Mouse (Mus musculus): ENCODE measurements around the gene Prkag2.

Gene Prkag2

GRCm38 (mm10) chr5:24999351-24999750 lies 101.1 kb downstream of the Prkag2 start:
- no peak for DNase-seq (ENCODE audit: low read depth, low spot score)

- no peak for DNase-seq (ENCODE audit: low read depth, low spot score)
Observed at GRCm38 (mm10) chr5:24995576-24996100, 104.8 kb downstream of the Prkag2 start.

GRCm38 (mm10) chr5:24993190-24993589 lies 107.3 kb downstream of the Prkag2 start:
- DNase-seq (ENCODE audit: low read depth, low spot score), result no peak

GRCm38 (mm10) chr5:24991575-24991974 lies 108.9 kb downstream of the Prkag2 start:
- DNase-seq (ENCODE audit: low read depth, low spot score), result no peak

- no peak for DNase-seq (ENCODE audit: low read depth, low spot score)
Observed at GRCm38 (mm10) chr5:24990460-24990859, 110.0 kb downstream of the Prkag2 start.

GRCm38 (mm10) chr5:24989683-24990082 lies 110.8 kb downstream of the Prkag2 start:
- no peak for DNase-seq (ENCODE audit: low read depth, low spot score)

- DNase-seq (ENCODE audit: low read depth, low spot score), result no peak
Observed at GRCm38 (mm10) chr5:24986956-24987355, 113.5 kb downstream of the Prkag2 start.

- no peak for DNase-seq (ENCODE audit: low read depth, low spot score)
Observed at GRCm38 (mm10) chr5:24986204-24986940, 114.1 kb downstream of the Prkag2 start.

GRCm38 (mm10) chr5:24985434-24986176 lies 114.8 kb downstream of the Prkag2 start:
- DNase-seq (ENCODE audit: low read depth, low spot score), result no peak

- DNase-seq (ENCODE audit: low read depth, low spot score), result no peak
Observed at GRCm38 (mm10) chr5:24984157-24984556, 116.3 kb downstream of the Prkag2 start.

GRCm38 (mm10) chr5:24983539-24983938 lies 116.9 kb downstream of the Prkag2 start:
- no peak for DNase-seq (ENCODE audit: low read depth, low spot score)

- no peak for DNase-seq (ENCODE audit: low read depth, low spot score)
Observed at GRCm38 (mm10) chr5:24982258-24982657, 118.2 kb downstream of the Prkag2 start.

- no peak for DNase-seq (ENCODE audit: low read depth, low spot score)
Observed at GRCm38 (mm10) chr5:24981765-24982164, 118.7 kb downstream of the Prkag2 start.

GRCm38 (mm10) chr5:24979968-24980345 lies 120.5 kb downstream of the Prkag2 start:
- no peak for DNase-seq (ENCODE audit: low read depth, low spot score)

- DNase-seq (ENCODE audit: low read depth, low spot score), result no peak
Observed at GRCm38 (mm10) chr5:24979312-24979967, 121.0 kb downstream of the Prkag2 start.

- no peak for DNase-seq (ENCODE audit: low read depth, low spot score)
Observed at GRCm38 (mm10) chr5:24976907-24977306, 123.5 kb downstream of the Prkag2 start.

- no peak for DNase-seq (ENCODE audit: low read depth, low spot score)
Observed at GRCm38 (mm10) chr5:24976236-24976635, 124.2 kb downstream of the Prkag2 start.

GRCm38 (mm10) chr5:24975100-24975499 lies 125.3 kb downstream of the Prkag2 start:
- DNase-seq (ENCODE audit: low read depth, low spot score), result no peak

GRCm38 (mm10) chr5:24973672-24974225 lies 126.7 kb downstream of the Prkag2 start:
- no peak for DNase-seq (ENCODE audit: low read depth, low spot score)

GRCm38 (mm10) chr5:24973228-24973627 lies 127.2 kb downstream of the Prkag2 start:
- no peak for DNase-seq (ENCODE audit: low read depth, low spot score)

GRCm38 (mm10) chr5:24970552-24971275 lies 129.7 kb downstream of the Prkag2 start:
- DNase-seq (ENCODE audit: low read depth, low spot score), result no peak
